Mouse (Mus musculus) ES-Bruce4 (cell line): Measurements from ENCODE around the gene Hmmr.

Experiments
- CTCF ChIP-seq: IDR thresholded peaks from one replicate; pipeline ENCODE4 v1.8.1; 2011; ENCODE audit warnings: low read depth, low read length
- POLR2A ChIP-seq: IDR thresholded peaks from one replicate; pipeline ENCODE4 v1.8.1; 2011; ENCODE audit warnings: low read length; ENCODE audit not compliant: insufficient read depth

DNA sequence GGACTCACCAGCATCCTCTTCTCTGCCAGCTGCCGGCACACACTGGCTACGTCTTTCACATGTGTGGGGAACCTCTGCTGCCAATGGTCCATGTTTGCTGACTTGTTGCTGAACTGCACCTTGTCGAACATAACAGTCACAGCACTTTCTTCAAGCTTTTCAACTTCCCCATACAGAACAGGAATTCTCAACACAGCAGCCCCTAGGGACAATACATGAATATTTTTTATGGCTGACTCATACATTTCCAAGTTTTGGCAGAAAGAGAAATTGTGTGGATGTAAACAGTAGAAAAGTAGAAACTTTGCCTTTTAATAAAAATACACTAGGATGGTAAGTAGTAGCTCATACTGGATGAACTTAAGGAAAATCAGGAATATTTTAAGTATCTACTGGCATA is 50.8 kb downstream of the Hmmr start:
- TF ChIP-seq POLR2A (no peak), CTCF (no peak)
